Mouse (Mus musculus) liver, embryonic 13.5 days (tissue): ENCODE measurements at regions not wholly inside any gene's neighbourhood (a gene's known extent, or its start where the extent isn't known, plus 50 kb on each side); places are given as distances from the start of the nearest gene placed in this dataset.

Experiments used
- ATAC-seq: fragments of 200-750 bp; cut with Nextera tagmentation; 2 replicates; pipeline ENCODE4 v1.8.0; 2017; ENCODE audit warnings: low read depth, mild to moderate bottlenecking, moderate number of reproducible peaks, moderate library complexity
- DNase-seq: peaks from one replicate; pipeline ENCODE4 v3.0.0; 2022
- H3K27ac ChIP-seq: fragments of 300-500 bp; sonication (generic); 2 replicates; pipeline ENCODE4 v1.5.1; 2015; ENCODE audit warnings: moderate library complexity, mild to moderate bottlenecking, inconsistent platforms
- H3K27me3 ChIP-seq: fragments of 300-500 bp; sonication (generic); 2 replicates; pipeline ENCODE4 v1.6.1; 2015; ENCODE audit warnings: mild to moderate bottlenecking, inconsistent platforms
- H3K36me3 ChIP-seq: fragments of 300-500 bp; sonication (generic); 2 replicates; pipeline ENCODE4 v1.6.1; 2015; ENCODE audit warnings: mild to moderate bottlenecking, inconsistent platforms
- H3K4me1 ChIP-seq: fragments of 300-500 bp; sonication (generic); replicated peaks from 2 replicates; pipeline ENCODE4 v1.6.1; 2015; ENCODE audit warnings: inconsistent platforms
- H3K4me2 ChIP-seq: fragments of 300-500 bp; sonication (generic); 2 replicates; pipeline ENCODE4 v1.6.1; 2015; ENCODE audit warnings: inconsistent platforms, mild to moderate bottlenecking, moderate library complexity
- H3K4me3 ChIP-seq: fragments of 300-500 bp; sonication (generic); replicated peaks from 2 replicates; pipeline ENCODE4 v1.5.1; 2015; ENCODE audit warnings: mild to moderate bottlenecking, inconsistent platforms
- H3K9ac ChIP-seq: fragments of 300-500 bp; sonication (generic); 2 replicates; pipeline ENCODE4 v1.6.1; 2015; ENCODE audit warnings: mild to moderate bottlenecking, inconsistent platforms
- H3K9me3 ChIP-seq: fragments of 300-500 bp; sonication (generic); replicated peaks from 2 replicates; pipeline ENCODE4 v1.6.1; 2016; ENCODE audit warnings: inconsistent platforms
- WGBS: fragments of 180-500 bp; shearing (Covaris S2); methylation state at CpG from one replicate; pipeline ENCODE4 v1.1.7; 2015; ENCODE audit not compliant: insufficient replicate concordance; 5-methylcytosine and 5-hydroxymethylcytosine counted together

- no peaks in the 10 kb centered on the region for H3K9me3 ChIP-seq
- no peak overlapping the region for H3K4me2 ChIP-seq
- H3K4me1 ChIP-seq = no peaks in the 10 kb centered on the region
- no peak overlapping the region for H3K9ac ChIP-seq
- no peak overlapping the region for H3K4me3 ChIP-seq
- DNase-seq = no peak
- no peaks in the 10 kb centered on the region for H3K27me3 ChIP-seq
- 43% methylated on average over 4 of the region's 4 CpGs for WGBS
- H3K27ac ChIP-seq = no peak overlapping the region
- ATAC-seq = no peak
- H3K36me3 ChIP-seq = no peaks in the 10 kb centered on the region
Measured at GRCm38 (mm10) chr8:34539232-34539631, 427.7 kb upstream of the Gm10131 start.

GRCm38 (mm10) chr8:34535434-34535833 lies 423.9 kb upstream of the Gm10131 start:
- Histone ChIP-seq H3K9me3 (no peaks in the 10 kb centered on the region), H3K36me3 (no peaks in the 10 kb centered on the region), H3K4me2 (no peak overlapping the region), H3K27me3 (no peaks in the 10 kb centered on the region), H3K4me3 (no peak overlapping the region), H3K27ac (no peak overlapping the region), H3K9ac (no peak overlapping the region), H3K4me1 (no peaks in the 10 kb centered on the region)
- ATAC-seq (no peak), DNase-seq (no peak)
- WGBS = 48% methylated on average over 3 of the region's 3 CpGs

GRCm38 (mm10) chr8:34533421-34533820 lies 421.9 kb upstream of the Gm10131 start:
- H3K27ac ChIP-seq = no peak overlapping the region
- H3K4me2 ChIP-seq = no peak overlapping the region
- no peak for DNase-seq
- H3K4me3 ChIP-seq = no peak overlapping the region
- H3K4me1 ChIP-seq = no peaks in the 10 kb centered on the region
- no peaks in the 10 kb centered on the region for H3K9me3 ChIP-seq
- ATAC-seq = no peak
- 75% methylated on average over 4 of the region's 4 CpGs for WGBS
- H3K27me3 ChIP-seq = no peaks in the 10 kb centered on the region
- no peak overlapping the region for H3K9ac ChIP-seq
- no peaks in the 10 kb centered on the region for H3K36me3 ChIP-seq

- ATAC-seq (no peak), DNase-seq (no peak)
- WGBS = 58% methylated on average over 11 of the region's 11 CpGs
Measured at GRCm38 (mm10) chr8:34530896-34531679, 419.6 kb upstream of the Gm10131 start.

GRCm38 (mm10) chr8:34530046-34530445 lies 418.5 kb upstream of the Gm10131 start:
- H3K27me3 ChIP-seq = no peaks in the 10 kb centered on the region
- no peak for ATAC-seq
- H3K4me3 ChIP-seq = no peak overlapping the region
- no peaks in the 10 kb centered on the region for H3K9me3 ChIP-seq
- H3K9ac ChIP-seq = no peak overlapping the region
- no peaks in the 10 kb centered on the region for H3K4me1 ChIP-seq
- DNase-seq = no peak
- no peak overlapping the region for H3K4me2 ChIP-seq
- H3K27ac ChIP-seq = no peak overlapping the region
- 38% methylated on average over 5 of the region's 5 CpGs for WGBS
- no peaks in the 10 kb centered on the region for H3K36me3 ChIP-seq

More at GRCm38 (mm10) chr8:34530896-34531679, 419.6 kb upstream of the Gm10131 start:
- no peaks in the 10 kb centered on the region for H3K36me3 ChIP-seq
- H3K27ac ChIP-seq = no peak overlapping the region
- H3K4me1 ChIP-seq = no peaks in the 10 kb centered on the region
- no peaks in the 10 kb centered on the region for H3K9me3 ChIP-seq
- no peak overlapping the region for H3K4me2 ChIP-seq
- H3K9ac ChIP-seq = no peak overlapping the region
- H3K27me3 ChIP-seq = no peaks in the 10 kb centered on the region
- no peak overlapping the region for H3K4me3 ChIP-seq

- no peaks in the 10 kb centered on the region for H3K4me1 ChIP-seq
- no peak for DNase-seq
- 61% methylated on average over 1 of the region's 1 CpGs for WGBS
- ATAC-seq = no peak
- H3K27me3 ChIP-seq = no peaks in the 10 kb centered on the region
- H3K27ac ChIP-seq = no peak overlapping the region
- no peak overlapping the region for H3K9ac ChIP-seq
- no peaks in the 10 kb centered on the region for H3K36me3 ChIP-seq
- H3K9me3 ChIP-seq = no peaks in the 10 kb centered on the region
- H3K4me2 ChIP-seq = no peak overlapping the region
- H3K4me3 ChIP-seq = no peak overlapping the region
Measured at GRCm38 (mm10) chr8:34529452-34529851, 417.9 kb upstream of the Gm10131 start.

- ATAC-seq (no peak), DNase-seq (no peak)
- Histone ChIP-seq H3K4me2 (no peak overlapping the region), H3K36me3 (no peaks in the 10 kb centered on the region), H3K9ac (no peak overlapping the region), H3K27me3 (no peaks in the 10 kb centered on the region), H3K9me3 (no peaks in the 10 kb centered on the region), H3K4me1 (no peaks in the 10 kb centered on the region), H3K4me3 (no peak overlapping the region), H3K27ac (no peak overlapping the region)
- WGBS = 51% methylated on average over 3 of the region's 3 CpGs
Measured at GRCm38 (mm10) chr8:34528213-34528612, 416.7 kb upstream of the Gm10131 start.

- ATAC-seq (no peak), DNase-seq (no peak)
- H3K9me3 ChIP-seq = no peaks in the 10 kb centered on the region
- no peaks in the 10 kb centered on the region for H3K27me3 ChIP-seq
- no peak overlapping the region for H3K27ac ChIP-seq
- no peak overlapping the region for H3K4me2 ChIP-seq
- no peaks in the 10 kb centered on the region for H3K36me3 ChIP-seq
- WGBS = 53% methylated on average over 4 of the region's 4 CpGs
- 0 out of 2 replicates have a peak, but pooled peaks cover 4% of the 10 kb centered on the region for H3K4me1 ChIP-seq
- no peak overlapping the region for H3K4me3 ChIP-seq
- no peak overlapping the region for H3K9ac ChIP-seq
Measured at GRCm38 (mm10) chr8:34525231-34525630, 413.7 kb upstream of the Gm10131 start.

GRCm38 (mm10) chr8:34523849-34524248 lies 412.3 kb upstream of the Gm10131 start:
- WGBS = 65% methylated on average over 3 of the region's 3 CpGs
- Histone ChIP-seq H3K27ac (no peak overlapping the region), H3K36me3 (no peaks in the 10 kb centered on the region), H3K4me1 (0 out of 2 replicates have a peak, but pooled peaks cover 4% of the 10 kb centered on the region), H3K9me3 (no peaks in the 10 kb centered on the region), H3K4me2 (no peak overlapping the region), H3K9ac (no peak overlapping the region), H3K27me3 (no peaks in the 10 kb centered on the region), H3K4me3 (no peak overlapping the region)
- ATAC-seq = no peak
- DNase-seq = no peak

GRCm38 (mm10) chr8:34521316-34521715 lies 409.8 kb upstream of the Gm10131 start:
- Histone ChIP-seq H3K27me3 (no peaks in the 10 kb centered on the region), H3K4me1 (0 out of 2 replicates have a peak, but pooled peaks cover 4% of the 10 kb centered on the region), H3K4me3 (no peak overlapping the region), H3K27ac (no peak overlapping the region), H3K9ac (no peak overlapping the region), H3K9me3 (no peaks in the 10 kb centered on the region), H3K4me2 (no peak overlapping the region), H3K36me3 (no peaks in the 10 kb centered on the region)
- WGBS = 27% methylated on average over 7 of the region's 7 CpGs
- DNase-seq = no peak
- no peak for ATAC-seq

GRCm38 (mm10) chr8:34520664-34521063 lies 409.1 kb upstream of the Gm10131 start:
- H3K4me3 ChIP-seq = no peak overlapping the region
- H3K27ac ChIP-seq = no peak overlapping the region
- no peak overlapping the region for H3K9ac ChIP-seq
- H3K4me1 ChIP-seq = 0 out of 2 replicates have a peak, but pooled peaks cover 4% of the 10 kb centered on the region
- H3K36me3 ChIP-seq = no peaks in the 10 kb centered on the region
- WGBS = 49% methylated on average over 4 of the region's 4 CpGs
- DNase-seq = no peak
- H3K9me3 ChIP-seq = no peaks in the 10 kb centered on the region
- H3K4me2 ChIP-seq = no peak overlapping the region
- ATAC-seq = no peak
- no peaks in the 10 kb centered on the region for H3K27me3 ChIP-seq

GRCm38 (mm10) chr8:34513459-34514090 lies 402.0 kb upstream of the Gm10131 start:
- Histone ChIP-seq H3K4me3 (no peak overlapping the region), H3K27me3 (no peaks in the 10 kb centered on the region), H3K4me1 (no peaks in the 10 kb centered on the region), H3K9ac (no peak overlapping the region), H3K36me3 (no peaks in the 10 kb centered on the region), H3K9me3 (no peaks in the 10 kb centered on the region), H3K27ac (no peak overlapping the region), H3K4me2 (no peak overlapping the region)
- DNase-seq (no peak), ATAC-seq (no peak)
- 42% methylated on average over 4 of the region's 4 CpGs for WGBS
